Mouse (Mus musculus) leukemia stem cell, adult 10-12 weeks (primary cell): ENCODE results near the gene Tmem129. TPM values are rescaled to one million over a fixed set of nuclear protein-coding genes. Genes with fewer than 3 reads are reported as not detected.

ENCODE experiments used
- polyA plus RNA-seq: library from polyadenylated mRNA; stranded (reverse); fragments of >175 nt; gene quantifications from 2 replicates; pipeline ENCODE4 v1.2.3, GENCODE M21; 2012; ENCODE audit warnings: low replicate concordance

Tmem129 gene
- polyA plus RNA-seq, result 7.9 and 22.7 TPM in 2 replicates

GRCm38 (mm10) chr5:33657787-33658663 lies at the start of gene Tmem129, which contains the start of gene Tacc3:
Gene Tmem129, minus strand, starts transcription at chr5:33658416.
Gene Tacc3, plus strand, starts transcription at chr5:33658128.

GRCm38 (mm10) chr5:33651921-33652782 lies 6.1 kb downstream of the Tmem129 start, which contains the start of gene Slbp:
Gene Slbp, minus strand, starts transcription at chr5:33652574.

GRCm38 (mm10) chr5:33629301-33629987 lies 28.8 kb downstream of the Tmem129 start, which contains the start of the genes Fam53a and Gm9903:
Gene Fam53a, minus strand, starts transcription at chr5:33629635.
Gene Gm9903, plus strand, starts transcription at chr5:33629925.

Other genes with a start within 250 kb of the Tmem129 start
- gene Nkx1-1, start 224.4 kb downstream of the Tmem129 start, polyA plus RNA-seq, result not detected in 2 replicates
- gene Fam53a, start 28.8 kb downstream of the Tmem129 start, polyA plus RNA-seq, result 99.4 and 129 TPM in 2 replicates
- gene Gm9903, start 28.5 kb downstream of the Tmem129 start, polyA plus RNA-seq, result not detected in 2 replicates
- gene Slbp, start 5.8 kb downstream of the Tmem129 start, polyA plus RNA-seq, result 121 and 170 TPM in 2 replicates
- 21.1 and 32.2 TPM in 2 replicates for gene Tacc3, start 288 bp downstream of the Tmem129 start, polyA plus RNA-seq
- 0.05 and 0.49 TPM in 2 replicates for gene Fgfr3, start 63.3 kb upstream of the Tmem129 start, polyA plus RNA-seq
- 34.9 and 43.8 TPM in 2 replicates for gene Letm1, start 124.4 kb upstream of the Tmem129 start, polyA plus RNA-seq
- gene Nsd2, start 162.3 kb upstream of the Tmem129 start, polyA plus RNA-seq, result 8.0 and 19.1 TPM in 2 replicates